Mouse (Mus musculus) heart, adult 8-10 months (tissue): ENCODE measurements around the gene Col16a1. TPM values are rescaled to one million over a fixed set of nuclear protein-coding genes. Genes with fewer than 3 reads are reported as not detected.

Experiments
- DNase-seq: peaks from one replicate; pipeline ENCODE4 v3.0.0; 2022; ENCODE audit warnings: low spot score
- total RNA-seq, 4 experiments: library from RNA; stranded (reverse); gene quantifications; 2 replicates each; pipeline ENCODE4 v1.2.4; 2022

Col16a1 gene
- total RNA-seq, 4 experiments from 2014 or later, result 3.6 to 8.0 (median 4.8) TPM

- DNase-seq, result no peak
Measured at GRCm38 (mm10) chr4:130082211-130082610, 34.6 kb downstream of the Col16a1 start.

GRCm38 (mm10) chr4:130084331-130084945 lies 36.8 kb downstream of the Col16a1 start:
- peak; percentile 38 for DNase-seq

GRCm38 (mm10) chr4:130085246-130085820 lies 37.7 kb downstream of the Col16a1 start:
- no peak for DNase-seq

- DNase-seq, result peak; percentile 91
Measured at GRCm38 (mm10) chr4:130087293-130087692, 39.7 kb downstream of the Col16a1 start.

- no peak for DNase-seq
Measured at GRCm38 (mm10) chr4:130095137-130095536, 47.5 kb downstream of the Col16a1 start.

GRCm38 (mm10) chr4:130101183-130101582 lies 53.5 kb downstream of the Col16a1 start:
- no peak for DNase-seq

GRCm38 (mm10) chr4:130102111-130102651 lies 54.5 kb downstream of the Col16a1 start, which contains the start of gene Pef1:
Pef1 (plus strand) TSS chr4:130102558.
- DNase-seq, result no peak

- no peak for DNase-seq
Measured at GRCm38 (mm10) chr4:130103632-130104031, 56.0 kb downstream of the Col16a1 start.

GRCm38 (mm10) chr4:130104584-130104983 lies 56.9 kb downstream of the Col16a1 start:
- no peak for DNase-seq

GRCm38 (mm10) chr4:130107065-130107443 lies 59.4 kb downstream of the Col16a1 start:
- no peak for DNase-seq

GRCm38 (mm10) chr4:130107444-130108131 lies 59.9 kb downstream of the Col16a1 start:
- peak; percentile 100 for DNase-seq

- DNase-seq, result no peak
Measured at GRCm38 (mm10) chr4:130108929-130109328, 61.3 kb downstream of the Col16a1 start.

GRCm38 (mm10) chr4:130109666-130110065 lies 62.0 kb downstream of the Col16a1 start:
- DNase-seq, result no peak

GRCm38 (mm10) chr4:130110091-130110490 lies 62.5 kb downstream of the Col16a1 start:
- DNase-seq, result no peak

- DNase-seq, result peak; percentile 48
Measured at GRCm38 (mm10) chr4:130112299-130112698, 64.7 kb downstream of the Col16a1 start.

- DNase-seq, result no peak
Measured at GRCm38 (mm10) chr4:130112732-130113131, 65.1 kb downstream of the Col16a1 start.

GRCm38 (mm10) chr4:130120752-130121151 lies 73.1 kb downstream of the Col16a1 start:
- no peak for DNase-seq

- no peak for DNase-seq
Measured at GRCm38 (mm10) chr4:130121560-130121959, 73.9 kb downstream of the Col16a1 start.

GRCm38 (mm10) chr4:130123020-130123419 lies 75.4 kb downstream of the Col16a1 start:
- DNase-seq, result no peak

GRCm38 (mm10) chr4:130124110-130124509 lies 76.5 kb downstream of the Col16a1 start:
- DNase-seq, result no peak

GRCm38 (mm10) chr4:130125164-130125563 lies 77.5 kb downstream of the Col16a1 start:
- no peak for DNase-seq

- no peak for DNase-seq
Measured at GRCm38 (mm10) chr4:130125935-130126334, 78.3 kb downstream of the Col16a1 start.

GRCm38 (mm10) chr4:130128907-130129306 lies 81.3 kb downstream of the Col16a1 start:
- no peak for DNase-seq
